Mouse (Mus musculus) stomach, postnatal 0 days (tissue): Measurements from ENCODE around the gene Sfxn4. TPM values are rescaled to one million over a fixed set of nuclear protein-coding genes. Genes with fewer than 3 reads are reported as not detected.
A peak's percentile ranks its signal among the peaks of the same experiment; 100 is the strongest.
"Not testable (repeated sequence)": the region's sequence is repeated elsewhere in the genome, so short reads cannot be mapped to it uniquely, and the experiment has no call there.

Experiments
- ATAC-seq: fragments of 200-750 bp; cut with Nextera tagmentation; 2 replicates; pipeline ENCODE4 v1.8.0; 2017; ENCODE audit not compliant: low FRiP score, low TSS enrichment
- DNase-seq: peaks from one replicate; pipeline ENCODE4 v3.0.0-alpha.2; 2016; ENCODE audit warnings: low spot score
- H3K27ac ChIP-seq: fragments of 300-500 bp; sonication (generic); replicated peaks from 2 replicates; pipeline ENCODE4 v1.5.1; 2014; ENCODE audit warnings: mild to moderate bottlenecking, control low read depth
- H3K27me3 ChIP-seq: fragments of 300-500 bp; sonication (generic); 2 replicates; pipeline ENCODE4 v1.6.1; 2014; ENCODE audit warnings: low read length; ENCODE audit not compliant: control insufficient read depth, insufficient read depth
- H3K36me3 ChIP-seq: fragments of 300-500 bp; sonication (generic); 2 replicates; pipeline ENCODE4 v1.6.1; 2014; ENCODE audit warnings: low read length, mixed read lengths; ENCODE audit not compliant: control insufficient read depth, insufficient read depth
- H3K4me1 ChIP-seq: fragments of 300-500 bp; sonication (generic); replicated peaks from 2 replicates; pipeline ENCODE4 v1.6.1; 2014; ENCODE audit warnings: antibody characterized with exemption; ENCODE audit not compliant: control insufficient read depth, insufficient read depth
- H3K4me2 ChIP-seq: fragments of 300-500 bp; sonication (generic); replicated peaks from 2 replicates; pipeline ENCODE4 v1.6.1; 2014; ENCODE audit warnings: low read depth, mild to moderate bottlenecking, control low read depth, moderate library complexity
- H3K4me3 ChIP-seq: fragments of 300-500 bp; sonication (generic); 2 replicates; pipeline ENCODE4 v1.5.1; 2014; ENCODE audit warnings: low read depth, low read length, control low read depth
- H3K9ac ChIP-seq: fragments of 300-500 bp; sonication (generic); 2 replicates; pipeline ENCODE4 v1.6.1; 2014; ENCODE audit warnings: mild to moderate bottlenecking, low read length, control low read depth, mixed read lengths
- H3K9me3 ChIP-seq: fragments of 300-500 bp; sonication (generic); 2 replicates; pipeline ENCODE4 v1.6.1; 2016; ENCODE audit warnings: low read length; ENCODE audit not compliant: control insufficient read depth
- CTCF ChIP-seq: IDR thresholded peaks from 2 replicates; pipeline ENCODE4 v1.5.1; 2016; ENCODE audit warnings: antibody characterized with exemption, low read depth, mild to moderate bottlenecking, moderate library complexity
- EP300 ChIP-seq: optimal IDR thresholded peaks from 2 replicates; pipeline ENCODE3; 2016; ENCODE audit warnings: antibody characterized with exemption
- WGBS: fragments of 180-500 bp; shearing (Covaris S2); extraction: QIAGEN DNeasy Blood & Tissue Kit; methylation state at CpG from one replicate; pipeline ENCODE4 v1.1.7; 2014; 5-methylcytosine and 5-hydroxymethylcytosine counted together
- polyA plus RNA-seq: library from polyadenylated mRNA; unstranded; fragments of >200 nt; fragmentation: Nextera tagmentation; extraction: Ambion mirVana; gene quantifications from 2 replicates; pipeline ENCODE4 v1.2.1, GENCODE M21; 2015

The Sfxn4 gene
- polyA plus RNA-seq, 1 experiment from 2014 or later: 2.2 TPM

DNA sequence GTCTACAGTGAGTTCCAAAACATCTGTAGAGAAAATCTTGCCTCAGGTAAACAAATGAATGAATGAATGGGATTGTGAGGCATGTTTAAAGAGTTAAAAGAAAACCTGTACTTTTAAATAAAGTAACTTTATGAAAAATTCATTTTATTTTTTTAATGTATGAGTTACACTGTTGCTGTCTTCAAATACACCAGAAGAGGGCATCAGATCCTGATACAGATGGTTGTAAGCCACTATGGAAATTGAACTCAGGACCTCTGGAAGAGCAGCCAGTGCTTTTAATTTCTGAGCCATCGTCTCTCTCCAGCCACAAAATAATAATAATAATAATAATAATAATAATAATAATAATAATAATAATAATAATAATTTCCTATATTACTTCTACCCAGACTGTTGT, 9.2 kb upstream of the Sfxn4 start:
- no peak for TF ChIP-seq EP300
- TF ChIP-seq CTCF: peak; percentile 52

DNA sequence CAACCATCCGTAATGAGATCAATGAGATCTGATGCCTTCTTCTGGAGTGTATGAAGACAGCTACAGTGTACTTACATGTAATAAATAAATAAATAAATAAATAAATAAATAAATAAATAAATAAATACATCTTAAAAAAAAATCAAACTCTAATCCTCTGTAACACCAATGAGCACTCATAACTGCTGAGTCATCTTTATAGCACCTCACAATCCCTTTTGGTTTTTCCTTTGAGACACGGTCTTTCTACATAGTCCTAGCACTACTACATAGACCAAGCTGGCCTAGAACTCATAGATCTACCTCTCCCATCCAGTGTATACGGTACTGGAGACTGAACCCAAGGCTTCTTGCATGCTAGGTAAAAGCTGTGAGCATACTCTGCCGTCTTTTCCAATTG, 4.9 kb upstream of the Sfxn4 start:
- not testable (repeated sequence) for DNase-seq, H3K9me3 ChIP-seq, H3K27ac ChIP-seq, ATAC-seq, H3K27me3 ChIP-seq, H3K4me1 ChIP-seq, H3K36me3 ChIP-seq, H3K9ac ChIP-seq, H3K4me2 ChIP-seq, H3K4me3 ChIP-seq
- WGBS: 92% methylated on average over 4 of the region's 4 CpGs

More for the DNA sequence above, 9.2 kb upstream of the Sfxn4 start:
- H3K4me2 ChIP-seq: no peak overlapping the region
- 0 out of 2 replicates have a peak, but pooled peaks cover 4% of the 10 kb centered on the region for H3K4me1 ChIP-seq
- H3K9ac ChIP-seq: no peak overlapping the region
- H3K27ac ChIP-seq: no peak overlapping the region
- no peak overlapping the region for H3K4me3 ChIP-seq
- ATAC-seq: no peak
- H3K27me3 ChIP-seq: no peaks in the 10 kb centered on the region
- WGBS: 83% methylated on average over 1 of the region's 1 CpGs
- peaks cover 8% of the 10 kb centered on the region; the same call in 1 of the 2 replicates for H3K36me3 ChIP-seq
- DNase-seq: no peak
- no peaks in the 10 kb centered on the region for H3K9me3 ChIP-seq

DNA sequence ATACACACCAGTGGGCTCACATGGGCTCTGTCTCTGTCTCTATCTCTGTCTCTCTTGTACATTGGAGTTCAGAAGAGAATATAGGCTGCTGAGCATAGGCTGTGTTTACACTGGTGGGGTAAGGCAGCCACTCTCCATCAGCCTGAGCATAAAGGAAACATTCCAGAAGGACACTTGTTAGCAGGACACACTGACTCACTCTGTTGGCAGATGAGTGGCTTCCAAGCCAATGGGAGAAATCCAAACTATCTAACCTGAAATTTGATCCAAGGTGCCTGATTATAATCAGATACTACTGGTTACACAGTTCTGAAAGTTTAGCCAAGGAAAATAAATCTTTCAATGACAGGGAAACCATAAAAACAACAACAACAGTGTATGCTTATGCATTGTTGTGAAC, 15.5 kb downstream of the Sfxn4 start:
- H3K9me3 ChIP-seq: no peaks in the 10 kb centered on the region
- no peaks in the 10 kb centered on the region for H3K27me3 ChIP-seq
- no peak overlapping the region for H3K4me2 ChIP-seq
- H3K9ac ChIP-seq: no peak overlapping the region
- no peak overlapping the region for H3K27ac ChIP-seq
- H3K4me1 ChIP-seq: no peaks in the 10 kb centered on the region
- DNase-seq (no peak), ATAC-seq (no peak)
- no peaks in the 10 kb centered on the region for H3K36me3 ChIP-seq
- TF ChIP-seq EP300: no peak
- no peak for TF ChIP-seq CTCF
- H3K4me3 ChIP-seq: no peak overlapping the region

DNA sequence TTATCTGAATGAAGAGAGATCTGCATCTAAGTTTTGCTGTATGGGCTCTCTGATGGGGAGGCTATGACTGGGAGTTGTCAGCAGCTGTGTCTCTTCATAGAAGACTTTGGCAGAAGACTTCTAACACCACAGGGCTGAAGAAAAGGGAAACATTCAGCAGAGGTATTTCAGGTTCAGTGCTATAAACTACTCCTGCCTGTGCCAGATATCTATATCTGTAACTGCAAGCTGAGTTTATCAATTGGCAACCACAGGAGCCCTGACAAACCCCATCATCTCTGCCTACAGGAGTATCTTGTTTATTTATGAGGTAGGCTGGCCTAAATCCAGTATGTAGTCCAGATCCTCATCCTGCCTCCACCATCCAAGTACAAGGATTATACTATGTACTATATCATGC, 18.0 kb downstream of the Sfxn4 start:
- H3K4me3 ChIP-seq: no peak overlapping the region
- TF ChIP-seq CTCF (no peak), EP300 (no peak)
- ATAC-seq: no peak
- no peak for DNase-seq
- no peaks in the 10 kb centered on the region for H3K27me3 ChIP-seq
- no peaks in the 10 kb centered on the region for H3K4me1 ChIP-seq
- no peak overlapping the region for H3K4me2 ChIP-seq
- H3K27ac ChIP-seq: no peak overlapping the region
- H3K9ac ChIP-seq: no peak overlapping the region
- no peaks in the 10 kb centered on the region for H3K9me3 ChIP-seq
- no peaks in the 10 kb centered on the region for H3K36me3 ChIP-seq

DNA sequence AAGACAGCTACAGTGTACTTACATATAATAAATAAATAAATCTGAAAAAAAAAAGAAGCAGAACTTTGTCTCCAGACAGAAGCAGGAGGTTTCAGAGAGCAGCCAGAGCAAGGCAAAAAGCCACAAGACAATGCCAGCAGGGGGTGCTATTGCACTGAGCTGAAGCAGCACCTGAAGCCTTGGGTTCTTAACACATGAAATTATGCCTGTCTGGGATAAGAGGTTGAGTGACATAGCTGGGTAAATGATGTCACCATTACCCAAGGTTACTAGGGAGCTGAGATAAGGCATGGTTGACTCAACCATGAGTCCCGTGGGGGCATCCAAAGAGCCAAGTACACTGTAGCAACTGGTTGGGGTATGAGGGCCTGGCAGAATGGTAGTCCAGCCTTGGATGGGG, 23.5 kb downstream of the Sfxn4 start:
- WGBS: 55% methylated on average over 1 of the region's 1 CpGs
- Histone ChIP-seq H3K4me1 (no peaks in the 10 kb centered on the region), H3K9me3 (no peaks in the 10 kb centered on the region), H3K27me3 (no peaks in the 10 kb centered on the region), H3K4me3 (no peak overlapping the region), H3K36me3 (peaks cover 11% of the 10 kb centered on the region), H3K9ac (no peak overlapping the region), H3K4me2 (no peak overlapping the region), H3K27ac (no peak overlapping the region)
- ATAC-seq: peak; percentile 71
- peak; percentile 78 for DNase-seq
- TF ChIP-seq CTCF (peak; percentile 88), EP300 (no peak)

DNA sequence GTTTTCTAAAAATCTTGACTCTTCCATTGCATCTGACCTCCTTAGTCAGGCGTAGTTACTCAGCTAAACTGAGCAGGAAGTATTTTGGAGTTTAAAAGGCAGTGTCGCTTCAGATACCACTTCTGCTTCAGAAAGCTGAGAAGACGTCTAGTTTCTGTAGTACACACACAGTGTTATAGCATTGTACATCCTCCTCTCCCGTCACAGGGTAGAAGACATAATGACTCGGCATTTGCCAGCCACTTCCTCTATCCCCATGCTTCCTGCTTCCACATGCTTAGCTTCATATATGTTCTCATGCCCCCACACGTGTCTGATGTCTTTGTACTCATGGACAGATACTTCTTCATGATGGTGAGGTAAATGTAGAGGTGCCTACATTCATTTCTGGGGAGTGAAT, 42.6 kb downstream of the Sfxn4 start:
- 80% methylated on average over 6 of the region's 6 CpGs for WGBS
- DNase-seq: no peak
- no peak for TF ChIP-seq EP300
- TF ChIP-seq CTCF: no peak
- Histone ChIP-seq H3K36me3 (peaks cover 2% of the 10 kb centered on the region), H3K4me2 (no peak overlapping the region), H3K9ac (no peak overlapping the region), H3K4me3 (no peak overlapping the region), H3K27ac (no peak overlapping the region), H3K4me1 (no peaks in the 10 kb centered on the region), H3K9me3 (no peaks in the 10 kb centered on the region), H3K27me3 (no peaks in the 10 kb centered on the region)
- ATAC-seq: no peak
